Mouse (Mus musculus): ENCODE measurements at regions not wholly inside any gene's neighbourhood (a gene's known extent, or its start where the extent isn't known, plus 50 kb on each side); places are given as distances from the start of the nearest gene placed in this dataset.

- no peak for TF ChIP-seq GATA1 (IDR thresholded peaks at IDR 0.05; ENCODE audit: borderline replicate concordance, low read length)
- no peak for TF ChIP-seq FLI1 (IDR thresholded peaks at IDR 0.05; ENCODE audit: low read length)
Measured at GRCm38 (mm10) chr10:91498543-91498942, 317.4 kb upstream of the Tmpo start.

All from megakaryocyte, embryonic 14.5 days (primary cell).